Mouse (Mus musculus): ENCODE measurements around the gene Pak3. TPM values are rescaled to one million over a fixed set of nuclear protein-coding genes. Genes with fewer than 3 reads are reported as not detected.

Pak3 gene
- polyA plus RNA-seq, 1 experiment, result 0.35 TPM

GRCm38 (mm10) chrX:143668242-143668641 is 149.9 kb downstream of the Pak3 start:
- H3K4me1 ChIP-seq (ENCODE audit: control insufficient read depth, insufficient read depth, low read length), result no peaks in the 10 kb centered on the region
- 63% methylated on average over 3 of the region's 3 CpGs for WGBS
- H3K4me3 ChIP-seq (replicated peaks; ENCODE audit: control insufficient read depth, low read depth, low read length), result no peak overlapping the region
- no peak overlapping the region for H3K27ac ChIP-seq (ENCODE audit: control insufficient read depth, insufficient read depth, low read depth, low read length, poor library complexity)
- no peak for TF ChIP-seq POLR2A (IDR thresholded peaks at IDR 0.05; ENCODE audit: borderline replicate concordance, control insufficient read depth, low read depth, low read length)
- TF ChIP-seq CTCF (IDR thresholded peaks at IDR 0.05; ENCODE audit: control insufficient read depth, insufficient read depth, low read length), result no peak

GRCm38 (mm10) chrX:143678566-143678965 is 160.2 kb downstream of the Pak3 start:
- Histone ChIP-seq H3K4me1 (ENCODE audit: control insufficient read depth, insufficient read depth, low read length) (no peaks in the 10 kb centered on the region), H3K27ac (ENCODE audit: control insufficient read depth, insufficient read depth, low read depth, low read length, poor library complexity) (no peak overlapping the region), H3K4me3 (replicated peaks; ENCODE audit: control insufficient read depth, low read depth, low read length) (no peak overlapping the region)
- WGBS, result 66% methylated on average over 2 of the region's 2 CpGs
- TF ChIP-seq POLR2A (IDR thresholded peaks at IDR 0.05; ENCODE audit: borderline replicate concordance, control insufficient read depth, low read depth, low read length) (no peak), CTCF (IDR thresholded peaks at IDR 0.05; ENCODE audit: control insufficient read depth, insufficient read depth, low read length) (no peak)

GRCm38 (mm10) chrX:143722250-143722649 is 203.9 kb downstream of the Pak3 start:
- no peak overlapping the region for H3K4me3 ChIP-seq (replicated peaks; ENCODE audit: control insufficient read depth, low read depth, low read length)
- 76% methylated on average over 1 of the region's 1 CpGs for WGBS
- H3K4me1 ChIP-seq (ENCODE audit: control insufficient read depth, insufficient read depth, low read length), result no peaks in the 10 kb centered on the region
- TF ChIP-seq CTCF (IDR thresholded peaks at IDR 0.05; ENCODE audit: control insufficient read depth, insufficient read depth, low read length) (no peak), POLR2A (IDR thresholded peaks at IDR 0.05; ENCODE audit: borderline replicate concordance, control insufficient read depth, low read depth, low read length) (no peak)
- no peak overlapping the region for H3K27ac ChIP-seq (ENCODE audit: control insufficient read depth, insufficient read depth, low read depth, low read length, poor library complexity)

GRCm38 (mm10) chrX:143725411-143725810 is 207.0 kb downstream of the Pak3 start:
- WGBS, result 67% methylated on average over 3 of the region's 3 CpGs
- TF ChIP-seq POLR2A (IDR thresholded peaks at IDR 0.05; ENCODE audit: borderline replicate concordance, control insufficient read depth, low read depth, low read length) (no peak), CTCF (IDR thresholded peaks at IDR 0.05; ENCODE audit: control insufficient read depth, insufficient read depth, low read length) (no peak)
- H3K27ac ChIP-seq (ENCODE audit: control insufficient read depth, insufficient read depth, low read depth, low read length, poor library complexity), result no peak overlapping the region
- no peaks in the 10 kb centered on the region for H3K4me1 ChIP-seq (ENCODE audit: control insufficient read depth, insufficient read depth, low read length)
- H3K4me3 ChIP-seq (replicated peaks; ENCODE audit: control insufficient read depth, low read depth, low read length), result no peak overlapping the region

GRCm38 (mm10) chrX:143736035-143736434 is 217.6 kb downstream of the Pak3 start:
- WGBS, result 39% methylated on average over 4 of the region's 4 CpGs
- H3K4me3 ChIP-seq (replicated peaks; ENCODE audit: control insufficient read depth, low read depth, low read length), result no peak overlapping the region
- H3K27ac ChIP-seq (ENCODE audit: control insufficient read depth, insufficient read depth, low read depth, low read length, poor library complexity), result no peak overlapping the region
- H3K4me1 ChIP-seq (ENCODE audit: control insufficient read depth, insufficient read depth, low read length), result no peaks in the 10 kb centered on the region
- TF ChIP-seq POLR2A (IDR thresholded peaks at IDR 0.05; ENCODE audit: borderline replicate concordance, control insufficient read depth, low read depth, low read length) (no peak), CTCF (IDR thresholded peaks at IDR 0.05; ENCODE audit: control insufficient read depth, insufficient read depth, low read length) (no peak)

DNA sequence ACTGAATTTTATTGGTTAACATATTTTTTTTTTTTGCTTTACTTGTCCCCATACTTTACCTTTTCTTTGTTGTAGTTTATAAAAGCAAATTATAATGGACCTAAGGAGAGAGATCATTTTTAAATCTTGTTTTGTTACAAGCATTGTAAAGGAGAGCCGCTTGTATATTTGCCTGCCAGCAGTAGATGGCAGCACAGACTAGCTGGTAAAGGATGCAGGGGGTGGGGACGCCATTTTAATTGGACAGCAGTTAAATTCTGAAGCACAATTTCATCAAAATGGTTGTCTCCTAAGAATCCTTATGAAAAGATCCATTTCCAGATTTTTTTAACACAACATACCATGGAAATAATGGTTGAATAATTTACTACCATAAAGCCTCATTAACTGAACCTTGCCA is 220.8 kb downstream of the Pak3 start:
- Histone ChIP-seq H3K4me1 (ENCODE audit: control insufficient read depth, insufficient read depth, low read length) (no peaks in the 10 kb centered on the region), H3K27ac (ENCODE audit: control insufficient read depth, insufficient read depth, low read depth, low read length, poor library complexity) (no peak overlapping the region), H3K4me3 (replicated peaks; ENCODE audit: control insufficient read depth, low read depth, low read length) (no peak overlapping the region)
- WGBS, result 23% methylated on average over 2 of the region's 2 CpGs
- no peak for TF ChIP-seq POLR2A (IDR thresholded peaks at IDR 0.05; ENCODE audit: borderline replicate concordance, control insufficient read depth, low read depth, low read length)
- no peak for TF ChIP-seq CTCF (IDR thresholded peaks at IDR 0.05; ENCODE audit: control insufficient read depth, insufficient read depth, low read length)

DNA sequence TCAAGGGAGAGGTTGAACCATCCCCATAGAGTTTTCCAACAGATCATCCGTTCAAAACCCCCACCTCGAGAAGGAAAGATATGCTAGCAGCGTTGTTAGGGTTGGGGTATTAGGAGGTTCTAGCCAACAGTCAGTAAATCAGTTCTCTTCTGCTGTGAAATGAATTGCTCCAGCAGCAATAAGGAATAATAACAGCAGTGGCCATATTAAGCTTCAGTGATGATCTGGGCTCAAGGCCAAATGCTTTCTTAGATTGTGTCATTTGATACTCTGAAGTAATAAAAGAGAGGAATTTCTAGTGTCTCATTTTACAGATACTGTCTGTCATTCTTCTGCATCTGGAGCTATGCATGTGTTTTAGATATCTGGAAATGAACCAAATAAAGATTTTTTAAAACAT is 244.2 kb downstream of the Pak3 start:
- TF ChIP-seq POLR2A (IDR thresholded peaks at IDR 0.05; ENCODE audit: borderline replicate concordance, control insufficient read depth, low read depth, low read length) (no peak), CTCF (IDR thresholded peaks at IDR 0.05; ENCODE audit: control insufficient read depth, insufficient read depth, low read length) (no peak)
- H3K27ac ChIP-seq (ENCODE audit: control insufficient read depth, insufficient read depth, low read depth, low read length, poor library complexity), result no peak overlapping the region
- no peak overlapping the region for H3K4me3 ChIP-seq (replicated peaks; ENCODE audit: control insufficient read depth, low read depth, low read length)
- 73% methylated on average over 3 of the region's 3 CpGs for WGBS
- H3K4me1 ChIP-seq (ENCODE audit: control insufficient read depth, insufficient read depth, low read length), result no peaks in the 10 kb centered on the region

DNA sequence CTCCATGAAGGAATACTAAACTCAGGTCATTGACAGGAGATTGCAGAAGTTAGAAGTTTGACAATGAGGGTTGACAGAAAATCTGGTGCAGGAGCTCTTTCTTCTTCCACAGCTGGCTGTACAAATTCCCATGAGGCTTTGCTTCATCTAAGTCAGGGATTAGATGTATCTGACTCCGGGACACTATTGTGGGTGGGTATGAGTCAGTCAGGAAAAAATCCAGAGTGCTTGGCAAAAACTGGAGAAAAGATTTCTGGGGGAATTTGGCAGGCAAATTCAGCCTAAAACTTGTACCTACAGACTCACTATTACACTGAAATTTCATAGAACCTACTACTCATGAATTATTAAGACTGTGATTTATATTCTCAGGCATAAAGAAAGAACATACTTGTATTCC is 297.6 kb downstream of the Pak3 start:
- 74% methylated on average over 1 of the region's 1 CpGs for WGBS
- Histone ChIP-seq H3K4me1 (ENCODE audit: control insufficient read depth, insufficient read depth, low read length) (no peaks in the 10 kb centered on the region), H3K4me3 (replicated peaks; ENCODE audit: control insufficient read depth, low read depth, low read length) (no peak overlapping the region), H3K27ac (ENCODE audit: control insufficient read depth, insufficient read depth, low read depth, low read length, poor library complexity) (no peak overlapping the region)
- TF ChIP-seq POLR2A (IDR thresholded peaks at IDR 0.05; ENCODE audit: borderline replicate concordance, control insufficient read depth, low read depth, low read length), result no peak

GRCm38 (mm10) chrX:143818961-143819360 is 300.6 kb downstream of the Pak3 start:
- TF ChIP-seq POLR2A (IDR thresholded peaks at IDR 0.05; ENCODE audit: borderline replicate concordance, control insufficient read depth, low read depth, low read length), result no peak
- TF ChIP-seq CTCF (IDR thresholded peaks at IDR 0.05; ENCODE audit: control insufficient read depth, insufficient read depth, low read length), result no peak
- Histone ChIP-seq H3K27ac (ENCODE audit: control insufficient read depth, insufficient read depth, low read depth, low read length, poor library complexity) (no peak overlapping the region), H3K4me1 (ENCODE audit: control insufficient read depth, insufficient read depth, low read length) (no peaks in the 10 kb centered on the region), H3K4me3 (replicated peaks; ENCODE audit: control insufficient read depth, low read depth, low read length) (no peak overlapping the region)
- WGBS, result 83% methylated on average over 2 of the region's 2 CpGs
